Mouse (Mus musculus) kidney, postnatal 25 days (tissue): ENCODE results near the gene Phldb3.

Experiments used
- DNase-seq, 2 experiments: peaks; one replicate each; pipeline ENCODE4 v3.0.0; 2021; ENCODE audit warnings: mixed read lengths in 2 of 2

The Phldb3 gene

GRCm38 (mm10) chr7:24637046-24637445, 26.5 kb downstream of the Phldb3 start:
- DNase-seq = no peak

- peak in 1 of 2 experiments; percentile 48 for DNase-seq
Observed at GRCm38 (mm10) chr7:24638026-24638856, 27.7 kb downstream of the Phldb3 start.

DNA sequence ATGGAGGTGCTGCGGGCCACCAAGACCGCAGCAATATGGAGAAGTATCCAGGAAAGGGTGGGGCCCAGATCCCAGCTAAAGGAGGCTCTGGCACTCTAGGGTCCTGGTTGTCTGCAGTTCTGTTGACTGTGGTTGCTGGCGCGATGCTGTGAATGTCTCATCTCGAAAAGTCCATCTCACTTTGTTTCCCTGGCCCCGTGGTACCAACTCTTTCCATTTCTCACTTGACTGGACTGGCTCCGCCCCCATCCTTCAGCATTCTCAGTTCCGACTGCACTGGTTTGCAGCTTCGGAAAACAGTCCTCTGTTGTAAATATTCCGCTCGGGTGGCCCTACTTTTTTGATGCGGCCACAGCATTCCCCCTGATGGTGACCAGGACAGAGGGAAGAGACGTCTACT, 29.9 kb downstream of the Phldb3 start:
- DNase-seq = peak in 1 of 2 experiments; percentile 21

DNA sequence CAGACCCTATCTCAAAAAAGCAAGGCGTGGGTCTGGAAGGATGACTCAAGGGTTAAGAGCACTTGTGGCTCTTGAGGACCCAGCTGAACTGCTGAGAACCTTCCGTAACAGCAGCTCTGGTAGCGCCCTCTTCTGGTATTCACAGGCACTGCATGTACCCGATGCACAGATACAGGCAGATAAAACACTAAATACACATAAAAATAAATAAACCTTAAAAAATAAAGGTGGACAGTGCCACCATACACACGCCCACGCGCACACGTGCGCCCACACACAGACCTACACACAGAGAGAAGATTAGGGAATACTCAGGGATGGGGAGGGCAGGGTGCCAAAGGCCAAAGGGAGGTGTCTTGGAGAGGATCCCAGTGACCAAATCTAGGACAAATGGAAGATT, 31.9 kb downstream of the Phldb3 start:
- DNase-seq = peak; percentile 67 to 76

- no peak for DNase-seq
Observed at GRCm38 (mm10) chr7:24644492-24644891, 33.9 kb downstream of the Phldb3 start.

- DNase-seq = no peak
Observed at GRCm38 (mm10) chr7:24644996-24645395, 34.4 kb downstream of the Phldb3 start.

DNA sequence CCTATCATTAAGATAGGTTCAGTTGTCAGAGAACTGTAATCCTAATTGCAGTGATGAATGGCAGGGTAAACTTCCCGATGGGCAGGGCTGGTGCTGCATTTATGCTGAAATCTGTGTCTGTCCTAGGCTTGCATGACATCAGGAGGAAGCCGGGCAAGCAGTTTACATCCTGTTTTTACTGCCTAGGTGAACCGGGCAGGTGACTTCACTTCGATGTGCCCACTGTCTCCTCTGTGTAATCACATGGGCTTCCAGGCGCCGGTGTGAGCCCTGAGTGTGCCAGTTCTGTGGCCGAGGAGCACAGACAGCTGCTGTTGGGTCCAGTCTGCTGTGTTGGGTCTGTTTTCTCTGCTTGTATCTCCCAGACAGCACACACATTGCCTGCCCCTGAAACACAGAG, 35.9 kb downstream of the Phldb3 start:
- DNase-seq = no peak

GRCm38 (mm10) chr7:24653681-24654080, 43.1 kb downstream of the Phldb3 start:
- peak; percentile 64 to 74 for DNase-seq

- no peak for DNase-seq
Observed at GRCm38 (mm10) chr7:24659737-24660357, 49.3 kb downstream of the Phldb3 start.

DNA sequence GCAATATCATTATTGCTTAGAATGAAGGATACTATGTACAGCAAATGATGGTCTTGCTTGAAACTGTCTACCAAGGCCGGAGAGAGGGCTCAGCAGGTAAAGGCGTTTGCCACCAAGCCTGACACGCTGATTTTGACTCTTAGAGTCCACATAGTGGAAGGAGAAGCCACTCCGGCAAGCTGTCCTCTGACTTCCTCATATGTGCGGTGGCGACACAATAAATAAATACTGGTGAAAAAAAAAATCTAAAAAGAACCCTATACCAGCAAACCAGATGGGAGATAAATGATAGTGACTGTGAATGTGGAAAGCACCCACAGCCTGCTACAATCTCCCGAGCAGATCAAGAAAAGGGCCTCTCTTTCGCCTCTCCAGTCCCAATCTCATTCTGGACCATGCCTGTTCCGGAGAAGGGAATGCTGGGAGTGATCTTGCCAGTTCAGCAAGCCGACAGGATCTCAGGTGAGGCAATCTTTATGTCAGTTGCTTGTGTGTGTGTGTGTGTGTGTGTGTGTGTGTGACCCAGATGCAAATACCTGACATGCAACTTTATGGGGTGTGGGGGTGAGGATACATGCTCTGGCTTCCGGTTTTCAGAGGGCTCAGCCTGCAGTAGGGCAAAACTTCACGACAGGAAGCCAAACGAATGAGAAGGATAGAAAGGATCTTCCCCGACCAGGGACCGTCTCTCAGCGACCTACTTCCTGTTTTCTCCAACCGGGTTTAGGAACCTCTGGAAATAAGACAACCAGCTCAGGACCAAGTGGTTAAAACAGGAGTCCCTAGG, 50.7 kb downstream of the Phldb3 start:
- DNase-seq = no peak

DNA sequence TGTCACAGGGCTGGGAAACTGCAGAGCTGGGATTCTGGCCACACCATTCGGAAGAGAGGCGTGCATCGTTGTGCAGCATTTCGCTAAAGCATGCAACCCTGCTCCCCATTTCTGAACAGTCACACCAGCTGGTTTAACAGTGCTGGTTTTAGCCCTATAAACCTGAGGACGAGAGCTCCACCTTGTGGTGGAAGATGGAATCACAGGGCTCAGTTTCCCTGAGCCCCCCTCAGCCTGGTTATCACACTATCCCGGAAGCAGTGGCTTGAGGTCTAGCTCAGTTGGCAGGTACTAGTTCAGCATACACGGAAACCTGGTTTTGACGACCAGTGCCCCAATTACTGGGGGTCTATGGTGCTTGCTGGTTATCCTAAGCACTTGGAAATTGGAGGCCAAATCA, 52.0 kb downstream of the Phldb3 start:
- DNase-seq = peak; percentile 45 to 80

DNA sequence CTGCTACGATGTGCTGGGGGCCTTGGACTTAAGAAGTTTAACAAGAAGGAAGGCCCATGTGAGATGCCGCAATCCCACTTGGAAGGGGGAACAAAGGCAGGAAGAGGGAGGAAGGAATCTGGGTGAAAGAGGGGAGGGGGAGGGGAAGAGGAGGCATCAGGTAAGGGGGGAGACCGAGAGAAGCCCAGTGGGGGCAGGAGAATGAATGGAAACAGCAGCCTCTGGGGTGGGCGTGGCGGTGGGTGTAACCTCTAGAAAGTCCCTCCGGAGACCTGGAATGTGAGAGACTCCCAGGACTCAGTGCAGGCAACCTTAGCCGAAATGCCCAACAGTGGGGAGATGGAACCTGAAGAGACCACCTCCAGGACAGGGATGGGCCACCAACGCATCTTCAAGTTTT, 53.7 kb downstream of the Phldb3 start:
- DNase-seq = no peak

- no peak for DNase-seq
Observed at GRCm38 (mm10) chr7:24664959-24665358, 54.4 kb downstream of the Phldb3 start.

DNA sequence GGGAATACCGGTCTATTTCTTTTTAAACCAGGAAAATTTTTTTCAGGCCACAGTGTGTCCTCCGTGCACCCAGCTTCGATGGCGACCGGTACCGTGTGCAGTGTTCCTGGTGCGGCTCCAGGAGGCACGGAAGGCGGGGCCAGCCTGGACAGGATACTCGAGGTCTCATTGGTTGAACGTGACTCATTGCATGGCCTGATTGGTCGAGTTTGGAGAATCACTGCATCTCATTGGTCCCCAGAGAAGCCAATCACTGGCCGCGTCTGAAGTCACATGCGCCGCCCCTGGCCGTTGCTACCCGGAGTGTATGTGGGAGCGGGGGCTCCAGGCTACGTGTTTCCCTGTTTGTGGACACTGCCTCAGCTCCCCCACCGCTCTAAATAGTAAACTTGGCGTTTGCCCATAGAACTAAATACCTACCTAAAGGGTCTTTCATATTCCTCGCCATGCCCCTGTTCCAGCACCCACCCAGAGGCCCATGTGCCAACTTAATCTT, 61.4 kb downstream of the Phldb3 start:
- DNase-seq = no peak

DNA sequence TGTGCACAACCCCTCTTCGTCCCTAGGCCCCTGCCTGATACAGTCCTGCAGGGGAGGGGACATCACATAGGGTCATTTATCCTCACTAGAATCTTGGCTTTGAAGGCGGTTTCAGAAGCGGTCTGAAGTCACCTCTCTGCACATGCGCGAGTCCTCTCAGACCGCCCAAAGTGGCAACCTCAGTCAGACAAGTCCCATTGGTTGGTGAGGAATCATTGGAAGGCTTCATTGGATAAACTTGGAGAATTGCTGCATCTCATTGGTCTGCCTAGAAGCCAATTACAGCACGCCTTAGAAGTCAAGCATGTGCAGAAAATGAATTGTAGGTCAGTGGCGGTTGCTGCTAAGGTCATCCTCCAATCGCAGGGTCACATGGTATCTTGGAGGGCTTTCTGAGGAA, 66.0 kb downstream of the Phldb3 start, which contains the start of gene Tex101:
Gene Tex101 (minus strand): TSS at position 101 of the 400 bp plus-strand sequence.
- no peak for DNase-seq
